Mouse (Mus musculus) MEL (cell line): ENCODE measurements around the gene Thap3.

Experiments used
- CHD2 ChIP-seq: IDR thresholded peaks from 2 replicates; pipeline ENCODE4 v1.6.1; 2011; ENCODE audit warnings: low read length, improper control_type of control experiment
- CTCF ChIP-seq, 3 experiments: IDR thresholded peaks in 2 of 3; conservative IDR thresholded peaks in 1 of 3; 2 replicates each; pipeline ENCODE4 v1.5.1; 2011 to 2012; ENCODE audit warnings: low read length in 3 of 3, low read depth in 2 of 3, mild to moderate bottlenecking in 2 of 3, improper control_type of control experiment in 1 of 3, inconsistent platforms in 1 of 3, mixed read lengths in 1 of 3, moderate library complexity in 1 of 3; ENCODE audit not compliant: control insufficient read depth in 1 of 3, insufficient read depth in 1 of 3, poor library complexity in 1 of 3, severe bottlenecking in 1 of 3
- E2F4 ChIP-seq: IDR thresholded peaks from 2 replicates; pipeline ENCODE4 v1.6.1; 2011; ENCODE audit warnings: low read depth, low read length, improper control_type of control experiment, borderline replicate concordance
- EP300 ChIP-seq, 2 experiments: IDR thresholded peaks; 2 replicates each; pipeline ENCODE4 v1.6.1; 2011; ENCODE audit warnings: improper control_type of control experiment in 2 of 2, low read length in 2 of 2, low read depth in 1 of 2, mild to moderate bottlenecking in 1 of 2
- KAT2A ChIP-seq: conservative IDR thresholded peaks from 2 replicates; pipeline ENCODE4 v1.6.1; 2012; ENCODE audit warnings: low read depth, low read length, improper control_type of control experiment, inconsistent platforms
- MAX ChIP-seq: IDR thresholded peaks from 2 replicates; pipeline ENCODE4 v1.6.1; 2011; ENCODE audit warnings: low read length, improper control_type of control experiment
- MAZ ChIP-seq: IDR thresholded peaks from 2 replicates; pipeline ENCODE4 v1.6.1; 2012; ENCODE audit warnings: low read depth, mild to moderate bottlenecking, inconsistent platforms, low read length, improper control_type of control experiment
- MEF2A ChIP-seq: IDR thresholded peaks from 2 replicates; pipeline ENCODE4 v1.6.1; 2014; ENCODE audit warnings: low read depth, mild to moderate bottlenecking, inconsistent platforms, low read length, improper control_type of control experiment; ENCODE audit not compliant: poor library complexity, insufficient replicate concordance, severe bottlenecking; ENCODE audit errors: extremely low read depth
- MXI1 ChIP-seq: IDR thresholded peaks from 2 replicates; pipeline ENCODE4 v1.6.1; 2011; ENCODE audit warnings: mild to moderate bottlenecking, low read depth, low read length, improper control_type of control experiment
- NELFE ChIP-seq: IDR thresholded peaks from 2 replicates; pipeline ENCODE4 v1.6.1; 2011; ENCODE audit warnings: low read depth, low read length, improper control_type of control experiment
- POLR2A ChIP-seq, 2 experiments: IDR thresholded peaks; 2 replicates each; pipeline ENCODE4 v1.6.1; 2011 to 2012; ENCODE audit warnings: low read length in 2 of 2, mild to moderate bottlenecking in 2 of 2, control low read depth in 1 of 2, improper control_type of control experiment in 1 of 2, low read depth in 1 of 2, moderate library complexity in 1 of 2; ENCODE audit not compliant: control insufficient read depth in 1 of 2, insufficient read depth in 1 of 2, poor library complexity in 1 of 2
- TBP ChIP-seq: IDR thresholded peaks from 2 replicates; pipeline ENCODE4 v1.8.0; 2011; ENCODE audit warnings: low read depth, low read length, improper control_type of control experiment
- ZKSCAN1 ChIP-seq: IDR thresholded peaks from 2 replicates; pipeline ENCODE4 v1.6.1; 2012; ENCODE audit warnings: low read depth, mild to moderate bottlenecking, inconsistent platforms, low read length, improper control_type of control experiment, moderate library complexity

DNA sequence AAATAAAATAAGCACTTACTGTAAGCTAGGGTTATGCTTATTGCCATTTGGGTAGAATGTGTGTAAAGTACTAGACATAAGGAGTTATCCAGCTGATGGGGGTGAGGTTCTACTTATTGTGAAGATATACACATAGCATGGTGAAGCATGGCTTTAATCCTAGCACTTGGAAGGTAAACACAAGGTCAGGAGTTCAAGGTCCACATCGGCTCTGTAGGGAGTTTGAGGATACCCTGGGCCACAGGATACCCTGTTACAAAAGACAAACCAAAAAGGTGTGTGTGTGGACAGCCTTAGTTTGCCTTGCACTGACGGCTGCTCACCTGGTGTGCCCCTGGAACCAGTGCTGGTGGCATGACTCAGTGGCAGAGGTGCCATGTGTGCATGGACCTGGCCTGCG lies 50.7 kb downstream of the Thap3 start:
- TF ChIP-seq E2F4 = no peak
- no peak for TF ChIP-seq CHD2
- TF ChIP-seq ZKSCAN1 = no peak
- no peak for TF ChIP-seq POLR2A (IDR thresholded peaks at IDR 0.05; ENCODE audit: control insufficient read depth in 1 of 2, insufficient read depth in 1 of 2, low read depth in 1 of 2, low read length in 2 of 2, poor library complexity in 1 of 2)
- no peak for TF ChIP-seq CTCF (IDR thresholded peaks at IDR 0.05 in 2 of 3, conservative IDR thresholded peaks at IDR 0.05 in 1 of 3; ENCODE audit: control insufficient read depth in 1 of 3, insufficient read depth in 1 of 3, low read depth in 2 of 3, low read length in 3 of 3, poor library complexity in 1 of 3, severe bottlenecking in 1 of 3)
- TF ChIP-seq MAZ = no peak
- no peak for TF ChIP-seq MAX
- TF ChIP-seq KAT2A = no peak
- TF ChIP-seq MEF2A = no peak
- TF ChIP-seq TBP = no peak
- no peak for TF ChIP-seq NELFE
- no peak for TF ChIP-seq EP300 (IDR thresholded peaks at IDR 0.05; ENCODE audit: low read depth in 1 of 2, low read length in 2 of 2)
- no peak for TF ChIP-seq MXI1
